Mouse (Mus musculus) brain, adult 2 months (tissue): ENCODE measurements at regions not wholly inside any gene's neighbourhood (a gene's known extent, or its start where the extent isn't known, plus 50 kb on each side); places are given as distances from the start of the nearest gene placed in this dataset.

ENCODE experiments used
- DNase-seq: peaks from one replicate; pipeline ENCODE4 v3.0.0; 2011; ENCODE audit warnings: low read depth, low spot score

DNA sequence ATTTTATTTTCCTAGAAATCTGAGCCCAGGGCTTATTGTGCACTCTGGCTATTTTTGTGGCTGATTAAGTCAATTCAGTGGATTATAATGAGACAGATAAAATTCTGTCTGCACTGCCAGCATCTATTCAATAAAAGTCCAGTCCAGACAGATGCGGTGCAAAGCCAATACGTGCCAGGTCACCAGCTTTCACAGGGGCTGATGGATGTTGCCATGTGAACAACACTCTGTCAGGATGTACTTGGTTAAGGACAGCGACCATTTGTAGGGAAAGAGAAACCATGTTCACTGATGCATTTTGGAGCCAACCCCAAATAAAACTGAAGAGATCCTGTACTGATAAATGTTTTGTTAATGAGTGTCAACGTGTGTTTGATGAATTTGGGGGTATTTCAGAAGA lies 285.0 kb upstream of the Gnpda2 start:
- DNase-seq, result peak; percentile 0

DNA sequence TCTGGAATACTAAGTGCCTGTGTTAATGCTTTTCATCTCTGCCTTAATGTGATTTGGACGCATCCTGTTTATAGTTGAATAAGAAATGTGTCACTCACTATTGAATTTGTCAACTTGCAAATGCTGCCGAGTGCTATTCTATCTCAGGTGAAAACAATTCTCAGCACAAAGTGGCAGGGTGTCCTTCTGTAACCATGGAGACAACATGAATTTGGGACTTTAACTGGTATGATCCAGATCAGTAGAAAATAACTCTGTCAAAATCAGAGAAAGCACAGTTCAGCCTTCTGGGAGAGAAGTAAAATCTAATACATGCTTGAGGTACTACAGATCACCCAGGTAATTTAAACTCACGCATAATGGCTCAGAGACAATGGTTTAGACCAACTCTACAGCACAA lies 270.9 kb upstream of the Gnpda2 start:
- DNase-seq, result peak; percentile 20

DNA sequence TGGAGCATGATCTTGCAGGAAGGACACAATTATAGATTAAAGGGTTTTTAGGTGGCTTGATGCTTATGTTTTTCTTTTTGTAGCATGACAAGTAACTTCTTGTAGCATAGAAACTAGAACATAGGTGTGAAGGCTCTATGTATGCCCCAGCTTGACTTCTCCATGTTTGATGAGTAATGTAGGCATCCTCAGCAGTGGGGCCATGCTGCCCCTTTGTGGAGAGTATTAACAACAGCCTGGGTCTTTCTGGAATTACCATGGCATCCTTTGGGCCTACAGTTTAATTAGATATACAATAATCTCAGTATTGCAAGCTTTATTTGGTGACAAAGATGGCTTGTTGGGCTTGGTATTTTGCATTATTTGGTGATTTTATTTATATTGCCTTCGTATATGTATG lies 252.7 kb upstream of the Gnpda2 start:
- DNase-seq, result no peak

DNA sequence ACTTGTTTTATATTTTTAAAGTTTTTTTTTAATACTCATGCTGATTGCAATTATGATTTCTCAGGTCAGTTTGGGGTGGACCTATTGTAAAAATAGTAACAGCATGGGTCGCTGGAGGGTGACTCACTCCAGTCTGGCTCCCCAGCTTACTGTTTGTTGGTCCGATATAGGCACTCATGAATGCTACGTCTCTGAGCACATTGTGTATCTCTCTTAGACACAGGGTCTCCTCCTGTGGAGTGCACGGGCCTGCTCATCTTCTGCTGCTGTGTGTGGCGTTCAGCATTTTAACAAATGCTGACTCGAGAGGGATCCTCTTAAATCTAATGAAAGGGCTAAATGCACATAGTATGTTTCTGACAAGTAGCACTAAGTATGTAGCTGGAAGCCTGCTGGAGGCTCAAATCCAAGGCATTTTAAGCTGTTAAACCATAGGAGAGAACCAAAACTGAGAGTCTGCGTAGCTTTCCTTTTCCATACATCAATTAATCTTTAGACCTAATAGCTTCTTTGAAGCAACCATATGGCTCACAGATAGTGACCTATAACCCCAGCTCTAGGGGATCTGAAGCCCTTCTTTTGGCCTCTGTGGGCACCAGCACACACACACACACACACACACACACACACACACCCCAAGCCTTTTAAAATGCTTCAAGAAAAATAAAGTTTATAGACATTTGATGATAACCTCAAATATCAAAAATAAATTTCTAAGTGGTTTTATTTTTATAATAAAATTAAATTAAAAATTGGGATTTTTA lies 246.0 kb upstream of the Gnpda2 start:
- no peak for DNase-seq

DNA sequence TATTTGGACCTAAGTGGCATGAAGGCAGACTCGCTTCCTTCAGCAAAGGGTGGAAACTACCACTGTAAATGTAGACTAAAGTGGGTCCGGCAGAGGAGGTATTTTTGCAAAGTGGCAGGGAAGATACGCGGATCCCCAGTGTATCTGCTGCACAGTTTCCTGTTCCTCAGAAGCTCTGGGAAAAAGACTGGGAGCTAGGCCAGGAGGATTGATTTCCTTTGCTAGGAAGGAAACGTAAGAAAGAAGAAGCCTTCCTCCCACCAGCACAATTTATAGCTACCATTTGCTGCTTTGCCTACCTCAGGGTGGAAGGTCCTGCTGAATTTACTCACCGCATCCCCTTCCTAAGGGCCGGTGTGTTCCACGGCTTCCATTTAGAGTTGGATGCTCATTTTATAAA lies 244.2 kb upstream of the Gnpda2 start:
- no peak for DNase-seq

DNA sequence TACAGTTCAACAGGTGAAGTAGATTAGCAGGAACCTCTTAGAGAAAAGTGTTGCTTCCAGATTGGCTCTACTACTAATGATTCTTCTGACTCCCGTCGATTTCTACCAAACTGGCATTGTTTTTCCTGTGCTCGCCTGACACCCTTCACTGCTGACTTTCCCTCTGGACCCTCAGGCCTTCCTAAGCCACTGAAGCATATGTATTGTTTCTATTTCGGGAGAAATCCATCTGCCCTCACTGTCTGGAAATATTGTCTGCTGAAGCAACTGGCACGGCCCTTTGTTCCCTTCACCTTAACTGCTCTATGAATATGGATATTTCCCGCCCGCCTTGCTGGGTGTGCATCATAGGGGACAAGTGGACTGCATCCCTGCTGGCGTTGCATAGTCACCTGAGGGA lies 243.0 kb upstream of the Gnpda2 start:
- no peak for DNase-seq

DNA sequence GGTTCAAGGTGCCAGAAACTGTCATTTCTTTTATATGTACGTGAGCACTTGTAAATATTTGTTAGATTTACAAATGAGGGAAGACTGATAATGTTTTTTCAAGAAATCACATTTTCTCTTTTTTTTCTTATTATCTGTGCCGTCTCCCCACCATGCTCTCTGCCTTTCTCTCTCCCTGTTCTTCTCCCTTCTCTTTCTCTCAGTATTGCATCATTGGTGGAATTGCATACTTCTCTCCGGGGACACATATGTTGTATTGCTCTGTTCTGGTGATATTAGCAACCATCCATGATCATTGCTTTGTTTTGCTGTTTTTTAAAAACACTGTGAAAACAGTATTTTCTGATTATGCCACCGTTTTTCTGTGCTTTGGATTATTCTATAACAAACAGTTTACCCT lies 225.6 kb upstream of the Gnpda2 start:
- no peak for DNase-seq

DNA sequence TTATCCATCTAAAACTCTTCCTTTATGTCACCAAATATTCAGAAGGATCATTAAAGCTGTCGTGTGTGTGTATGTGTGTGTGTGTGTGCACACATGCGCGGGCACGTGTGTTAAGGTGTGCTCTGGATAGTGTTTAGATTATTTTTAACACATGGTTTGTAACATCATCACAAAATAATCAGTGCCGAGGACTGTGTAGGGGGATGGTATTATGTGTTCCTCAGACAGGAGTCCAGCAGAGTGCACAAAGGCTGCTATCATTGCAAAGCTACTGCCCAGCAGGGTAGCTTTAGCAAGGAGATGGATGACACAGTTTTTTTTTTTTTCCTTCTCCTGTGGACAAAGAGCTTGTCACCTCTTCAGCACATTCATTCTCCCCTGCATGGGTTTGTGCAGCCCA lies 224.9 kb upstream of the Gnpda2 start:
- DNase-seq, result no peak

DNA sequence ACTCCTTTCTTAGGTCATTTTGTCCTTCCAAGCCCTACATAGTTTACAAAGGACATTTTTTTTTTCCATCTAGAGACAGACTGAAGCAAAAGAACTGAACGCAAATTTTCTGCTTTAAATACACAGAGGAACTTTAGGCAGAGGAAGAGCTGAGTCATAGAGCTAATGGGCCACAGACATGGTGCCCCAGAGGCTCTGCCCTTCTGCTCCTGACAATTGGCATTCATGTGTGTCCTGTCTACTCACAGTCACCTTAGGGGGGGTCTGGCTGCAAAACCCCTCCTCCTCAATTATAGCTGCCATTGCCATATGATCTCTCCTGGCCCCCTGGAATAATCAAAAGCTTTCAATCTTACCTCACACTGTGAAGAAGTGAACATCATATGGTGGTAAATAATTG lies 223.2 kb upstream of the Gnpda2 start:
- no peak for DNase-seq

DNA sequence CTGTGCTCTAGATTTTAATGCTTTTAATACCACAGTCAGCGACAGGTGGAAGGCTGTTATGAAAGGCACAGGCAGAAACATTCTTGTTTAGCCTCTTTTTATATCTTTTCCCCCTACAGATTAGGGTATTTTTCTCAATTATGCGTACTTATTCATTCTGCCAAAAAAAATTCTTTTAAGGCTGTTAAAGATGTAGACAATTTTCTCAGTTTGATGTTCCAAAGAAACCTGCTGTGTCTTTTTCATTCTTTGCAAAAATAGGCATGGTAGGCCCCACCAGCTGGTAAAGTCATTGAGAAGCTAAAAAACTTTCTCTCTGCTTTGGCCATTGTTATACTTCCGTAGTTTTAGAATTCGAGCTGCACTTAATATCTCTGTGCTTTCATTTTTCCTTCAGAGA lies 210.5 kb upstream of the Gnpda2 start:
- DNase-seq, result peak; percentile 40

DNA sequence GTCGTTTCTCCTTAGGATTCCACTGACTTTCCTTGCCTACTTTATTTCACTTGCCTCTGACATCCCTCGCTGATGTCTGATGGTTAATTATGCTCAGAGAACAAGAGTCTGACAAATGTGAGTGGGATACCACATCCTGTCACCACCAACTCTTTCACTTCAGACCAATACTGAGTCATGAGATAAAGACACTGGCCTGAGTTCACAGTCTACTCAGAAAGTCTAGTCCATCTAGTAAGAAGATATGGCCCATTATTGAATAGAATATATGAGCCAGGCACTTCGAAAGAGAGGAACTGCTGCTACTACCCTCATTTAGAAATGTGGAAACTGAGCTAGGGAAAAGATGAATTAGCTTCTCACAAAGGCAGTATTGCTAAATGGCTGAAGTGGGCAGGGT lies 210.0 kb upstream of the Gnpda2 start:
- peak; percentile 20 for DNase-seq

DNA sequence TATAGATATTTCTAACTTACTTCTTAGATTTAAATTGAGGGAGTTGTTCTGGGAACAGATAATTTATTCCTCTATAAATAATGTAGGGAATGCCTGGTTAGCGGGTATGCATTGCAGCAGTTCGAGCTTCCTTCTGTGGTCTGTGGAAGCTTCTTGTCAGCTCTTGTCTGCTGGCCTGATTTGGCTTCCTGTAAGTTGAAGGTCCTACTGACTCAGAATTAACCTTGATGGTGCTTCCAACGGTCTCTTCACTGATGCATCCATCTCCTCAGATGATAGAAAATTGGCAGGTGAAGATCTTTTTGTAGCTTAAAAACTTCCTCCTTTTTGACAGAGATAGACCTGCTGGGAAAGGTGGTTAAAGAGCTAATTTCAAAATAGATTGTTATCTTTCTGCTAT lies 203.2 kb upstream of the Gnpda2 start:
- no peak for DNase-seq

DNA sequence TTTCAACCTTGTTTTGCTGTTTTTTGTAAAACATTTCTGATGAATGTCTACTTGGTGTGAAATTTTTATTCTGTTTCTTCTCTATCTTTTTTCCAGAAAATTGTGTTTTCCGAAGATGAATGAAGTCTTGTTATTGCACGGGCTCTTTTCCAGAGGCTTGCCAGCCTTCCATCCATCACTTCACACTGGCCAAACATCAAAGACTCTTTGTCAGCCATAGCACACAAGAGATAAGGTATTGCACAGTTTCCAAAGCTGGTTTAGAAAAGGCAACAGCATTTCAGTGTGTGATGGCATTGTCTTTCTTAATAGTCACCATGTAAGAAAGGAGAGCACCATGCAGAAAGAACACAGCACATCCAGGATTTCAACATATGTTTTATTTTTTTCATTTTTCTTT lies 202.5 kb upstream of the Gnpda2 start:
- no peak for DNase-seq

DNA sequence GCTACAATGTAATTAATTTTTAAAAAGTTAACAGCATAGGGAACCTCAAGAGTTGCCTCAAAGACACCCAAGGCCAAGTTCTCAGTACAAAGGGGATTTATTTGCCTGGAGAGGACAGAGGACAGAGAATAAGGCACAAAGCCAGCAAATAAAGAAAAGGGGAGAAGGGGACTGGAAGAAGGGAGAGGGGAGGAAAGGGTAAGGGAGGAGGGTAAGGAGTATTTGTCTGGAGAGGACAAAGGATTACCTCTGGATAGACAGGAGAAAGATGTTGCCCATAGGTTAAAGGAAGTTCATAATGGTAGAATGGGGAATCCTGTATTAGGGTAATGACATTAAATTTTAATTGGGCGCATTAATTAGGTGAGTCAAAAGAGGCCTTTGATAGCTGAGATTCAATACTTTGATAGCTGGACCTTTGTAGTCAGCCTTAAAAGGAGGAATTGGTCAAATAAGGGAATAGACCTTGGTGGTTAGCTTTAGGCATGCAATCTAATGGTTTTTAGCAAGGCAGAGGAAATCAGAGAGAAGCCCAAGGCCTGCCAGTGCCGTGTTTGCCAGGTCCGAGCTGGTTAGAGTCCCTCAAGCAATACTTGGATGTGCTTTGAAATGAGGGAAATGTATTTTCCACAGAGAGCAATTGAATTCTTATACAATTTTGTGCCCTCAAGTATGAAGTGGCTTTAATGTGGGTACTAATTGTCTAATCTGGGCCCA lies 164.8 kb upstream of the Gnpda2 start:
- no peak for DNase-seq

DNA sequence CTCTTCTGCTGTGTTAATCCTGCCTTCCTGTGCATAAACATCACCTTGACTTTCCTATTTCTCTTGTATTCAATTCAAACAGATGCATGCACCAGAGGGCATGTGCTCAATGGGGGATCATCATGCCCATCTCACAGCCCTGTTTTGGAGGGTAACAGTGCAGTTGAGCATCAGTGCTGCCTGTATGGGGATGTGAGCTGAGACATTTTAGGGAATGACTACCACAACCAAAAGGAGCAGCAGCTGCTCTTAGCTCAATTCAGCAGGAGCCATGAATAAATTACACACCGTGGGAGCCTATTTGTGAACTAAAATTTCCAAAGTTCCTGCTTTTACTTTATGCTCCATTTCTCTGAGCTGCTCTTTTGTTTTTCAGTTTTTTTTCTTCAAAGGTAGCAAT lies 164.2 kb upstream of the Gnpda2 start:
- peak; percentile 48 for DNase-seq

DNA sequence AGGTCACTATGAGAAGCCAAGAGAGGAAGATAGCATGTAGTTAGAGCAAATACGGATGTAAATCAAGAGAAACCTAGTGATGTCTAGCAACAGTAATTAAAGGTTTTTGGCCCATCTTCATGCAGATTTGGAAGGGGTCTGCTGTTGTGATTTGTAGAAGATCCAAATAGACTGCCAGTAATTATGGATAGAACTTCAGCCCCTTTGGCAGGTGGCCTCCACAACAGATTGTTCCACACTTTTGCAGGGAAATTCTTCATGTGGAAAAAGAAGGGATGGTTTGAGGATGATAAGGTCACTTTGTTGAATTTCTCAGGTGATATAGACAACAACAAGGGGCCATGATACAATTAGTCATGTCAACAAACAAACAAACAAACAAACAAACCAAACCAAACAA lies 148.4 kb upstream of the Gnpda2 start:
- no peak for DNase-seq

DNA sequence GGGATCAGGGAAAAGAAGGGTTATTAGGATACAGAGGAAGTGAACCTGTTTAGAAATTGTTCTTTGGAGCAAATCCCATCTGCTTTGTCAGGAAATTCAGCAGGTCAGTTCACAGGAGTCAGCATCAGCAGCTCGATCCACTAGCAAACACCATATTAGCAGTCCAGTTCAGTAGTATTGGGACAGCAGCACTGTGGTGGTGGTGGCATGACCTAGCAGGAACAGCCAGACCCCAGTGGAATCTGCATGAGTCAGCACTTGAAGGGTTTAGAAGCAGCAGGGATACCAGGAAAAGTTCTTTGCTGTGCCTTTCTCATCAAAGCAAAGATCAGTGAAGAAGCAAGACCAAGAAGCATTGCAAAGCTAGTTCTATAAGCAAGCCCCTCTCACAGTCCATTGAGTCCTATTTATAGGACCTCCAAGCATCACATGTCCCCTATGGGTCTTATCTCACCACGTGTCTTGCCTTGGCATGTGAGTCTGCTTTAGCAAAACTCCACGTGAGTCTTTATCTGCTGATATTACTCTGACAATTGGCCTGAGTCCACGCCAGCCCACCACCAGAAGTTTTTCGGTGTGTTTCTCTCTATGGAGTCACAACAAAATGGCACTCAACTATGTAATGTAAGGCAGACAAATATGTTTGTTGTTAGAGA lies 129.3 kb upstream of the Gnpda2 start:
- DNase-seq, result no peak

DNA sequence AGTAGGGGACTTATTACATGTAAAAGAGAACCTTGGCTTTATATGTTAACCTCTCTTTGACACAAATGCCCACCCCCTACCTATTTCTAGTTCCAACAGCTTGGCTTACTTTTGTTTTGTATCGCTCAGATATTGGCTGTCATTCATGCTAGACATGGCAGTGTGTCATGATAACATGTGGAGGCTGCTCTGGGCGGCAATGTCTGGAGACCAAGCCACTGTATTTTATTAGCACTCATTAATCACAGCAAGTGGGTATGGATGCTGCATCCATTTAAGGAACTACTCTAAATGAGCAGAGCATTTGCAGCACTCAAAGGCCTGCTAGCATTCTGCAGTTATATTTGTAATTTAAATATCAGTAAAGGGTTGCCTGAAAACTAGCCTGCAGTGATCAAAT lies 123.9 kb upstream of the Gnpda2 start:
- no peak for DNase-seq

DNA sequence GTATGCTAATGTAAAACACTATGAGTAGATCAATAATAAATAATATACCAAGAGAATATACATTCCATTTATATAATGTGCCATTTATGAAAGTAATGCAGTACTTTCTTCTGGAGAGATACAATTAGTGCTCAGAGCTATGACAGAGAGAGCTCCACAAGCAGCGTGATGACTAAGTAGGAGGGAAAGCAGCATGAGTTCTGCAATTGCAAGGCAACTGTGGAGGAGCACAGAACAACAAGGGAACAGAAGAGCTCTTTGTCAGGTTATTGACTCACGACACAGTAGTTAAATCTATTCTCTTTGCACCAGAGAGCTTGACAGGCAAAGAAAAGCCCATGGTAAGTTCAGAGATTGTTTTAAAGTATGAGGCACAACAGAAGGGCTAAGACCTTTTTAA lies 115.0 kb upstream of the Gnpda2 start:
- peak; percentile 76 for DNase-seq

DNA sequence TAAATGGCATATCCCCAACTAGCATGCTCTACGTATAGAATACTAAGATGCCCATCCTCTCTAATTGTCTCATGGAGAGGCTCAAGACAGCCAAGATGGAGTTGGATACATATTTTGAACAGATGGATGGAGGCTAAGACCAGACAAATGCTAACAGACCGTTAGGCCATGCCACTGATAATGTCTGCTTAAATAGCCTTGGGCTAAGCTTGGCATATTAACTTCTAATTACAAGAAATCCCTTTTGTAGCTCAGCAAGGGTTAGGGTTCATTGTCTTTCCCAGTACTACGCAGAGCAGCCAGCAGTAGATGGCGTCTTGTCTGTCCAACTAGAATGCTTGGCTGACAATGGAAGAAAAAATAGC lies 113.0 kb upstream of the Gnpda2 start:
- DNase-seq, result peak; percentile 10

DNA sequence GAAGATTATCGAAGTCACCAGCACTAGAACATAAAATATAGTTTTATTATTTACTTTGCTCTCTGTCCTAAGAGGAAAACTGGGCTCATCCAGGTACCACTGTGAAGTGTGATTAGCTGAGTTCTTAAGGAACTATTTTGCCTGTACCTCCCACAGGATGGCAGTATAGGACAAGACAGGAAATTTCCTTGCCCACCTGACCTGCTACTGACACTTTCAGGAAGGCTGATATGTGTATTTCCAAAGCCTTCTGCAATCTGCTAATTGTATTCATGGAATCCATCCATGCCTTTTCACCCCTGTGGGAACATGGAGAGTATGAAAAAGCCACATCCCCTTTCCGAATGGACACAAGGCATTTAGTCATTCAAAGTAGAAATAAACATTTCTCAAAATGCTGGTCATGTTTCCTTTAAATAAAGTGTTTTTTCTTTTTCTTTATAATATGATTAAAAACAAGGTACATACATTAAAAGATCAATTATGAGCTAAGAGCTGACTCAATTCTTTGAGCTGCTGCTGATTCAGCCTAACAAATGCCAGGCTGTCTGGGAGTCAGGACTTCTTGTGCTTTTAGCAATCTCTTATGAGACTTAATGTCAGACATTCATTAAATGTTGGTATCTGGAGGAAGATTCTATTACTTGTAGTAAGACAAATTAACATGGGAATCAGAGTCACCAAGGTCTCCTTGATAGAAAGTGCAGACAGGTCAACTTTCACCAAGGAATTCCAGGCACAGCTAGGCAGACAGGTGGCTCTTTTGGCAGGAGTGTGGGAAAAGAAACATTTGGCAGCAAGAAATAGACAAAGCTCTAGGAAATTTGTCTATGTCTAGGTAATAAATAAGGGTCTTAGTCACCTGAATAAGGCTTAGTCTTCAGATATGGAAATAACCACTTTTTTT lies 112.4 kb upstream of the Gnpda2 start:
- peak; percentile 85 for DNase-seq

DNA sequence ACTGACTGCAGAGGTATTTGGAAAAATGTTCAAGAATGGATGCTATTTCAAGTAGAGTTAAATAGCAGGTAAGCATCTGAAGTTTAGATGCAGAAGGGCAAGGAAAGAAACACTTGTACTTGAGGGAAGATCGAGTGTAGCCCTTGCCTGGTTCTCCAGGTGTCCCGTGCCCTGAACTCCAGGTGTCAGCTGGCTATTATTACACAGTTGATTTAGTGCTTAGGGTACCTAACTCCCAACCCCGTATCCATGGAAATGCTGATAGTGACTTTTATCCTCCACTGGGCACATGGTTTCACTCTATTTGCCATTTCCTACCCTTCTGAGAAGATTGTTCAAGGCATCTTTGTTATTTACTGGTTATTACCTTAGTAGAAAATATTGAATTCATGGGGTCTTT lies 86.6 kb upstream of the Gnpda2 start:
- DNase-seq, result no peak
